Mouse (Mus musculus): ENCODE measurements around the gene Poldip3.

Poldip3 gene

DNA sequence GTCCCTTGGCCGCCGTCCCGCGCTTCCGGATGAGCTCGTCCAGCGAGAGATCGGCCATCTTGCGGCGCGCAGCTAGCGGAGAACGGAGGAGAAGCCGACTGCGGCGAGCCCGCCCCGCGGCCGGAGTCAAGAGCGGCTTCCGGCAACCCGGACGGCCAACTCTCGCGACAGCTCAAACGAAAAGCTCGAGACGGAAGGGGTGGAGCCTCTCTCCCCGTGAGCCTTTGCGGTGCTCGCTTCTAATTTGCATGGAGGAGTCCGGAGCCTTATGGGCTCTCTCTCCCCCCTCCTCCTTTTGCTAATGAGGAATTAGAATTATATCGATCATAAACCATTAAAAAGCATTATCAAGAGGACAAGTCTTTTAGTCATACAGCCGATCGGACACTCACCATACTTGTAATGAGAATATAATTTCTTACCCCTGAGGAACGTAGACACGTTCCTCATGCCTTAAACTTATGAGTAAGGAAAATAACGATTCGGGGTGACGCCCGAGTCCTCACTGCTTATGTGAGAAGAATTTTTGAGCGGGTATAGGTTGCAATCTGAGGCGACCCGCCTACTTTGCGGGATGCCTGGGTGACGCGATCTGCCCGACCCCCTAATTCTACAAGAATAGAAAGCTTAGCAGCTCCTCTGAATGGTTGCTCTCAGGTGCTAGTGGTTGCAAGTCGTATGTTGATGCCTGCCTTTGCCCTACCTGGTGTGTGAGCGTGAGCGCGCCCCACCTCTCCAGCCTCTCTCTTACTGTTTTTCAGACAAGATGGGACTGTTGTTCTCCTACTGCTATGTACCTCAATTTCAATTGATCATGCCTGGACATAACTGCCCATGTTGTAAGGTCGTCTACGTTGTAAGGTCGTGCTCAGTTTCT, at the start of gene Poldip3:
TSS of gene Poldip3 (minus strand) at position 189 of the 877 bp plus-strand sequence.
- in situ Hi-C loops (cut with MboI) = no loop called here

DNA sequence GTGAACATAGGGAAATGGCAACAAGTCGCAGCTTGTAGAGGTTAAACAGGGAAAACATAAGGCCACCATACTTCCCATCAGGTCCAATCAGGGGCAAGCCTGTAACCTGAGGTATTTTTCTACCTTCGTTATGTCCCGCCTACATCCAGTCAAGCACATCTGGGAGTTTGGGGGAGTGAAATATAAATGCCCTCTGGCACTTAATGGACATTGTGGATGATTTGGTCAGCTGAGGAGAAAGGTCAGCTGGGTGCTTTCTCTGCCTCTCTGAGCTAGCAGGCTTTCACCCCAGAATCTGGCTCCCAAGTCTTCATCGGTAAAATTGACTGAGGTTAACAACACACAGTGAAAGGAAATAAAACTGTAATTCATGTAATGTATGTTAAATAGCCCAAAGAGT, 44.2 kb upstream of the Poldip3 start:
- in situ Hi-C loops (cut with MboI) = no loop called here

DNA sequence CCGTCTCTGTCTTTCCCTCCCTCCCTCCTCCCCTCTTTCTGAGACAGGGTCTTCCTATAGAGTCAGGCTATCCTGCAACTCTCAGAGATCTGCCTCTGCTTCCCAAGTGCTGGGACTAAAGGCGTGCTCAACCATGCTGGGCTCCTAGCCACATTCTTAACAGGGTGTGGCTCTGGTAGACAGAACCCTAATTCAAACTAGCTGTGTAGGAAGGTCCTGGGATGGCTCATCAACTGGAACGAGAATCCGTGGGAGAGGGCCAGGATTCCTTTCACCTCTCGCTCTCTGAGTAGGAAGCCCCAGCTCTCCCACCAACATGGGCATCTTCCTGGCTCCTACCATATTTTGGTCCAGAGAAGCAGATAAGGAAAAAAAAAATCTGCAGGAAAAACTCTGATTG, 33.2 kb upstream of the Poldip3 start:
- in situ Hi-C loops (cut with MboI) = no loop called here

DNA sequence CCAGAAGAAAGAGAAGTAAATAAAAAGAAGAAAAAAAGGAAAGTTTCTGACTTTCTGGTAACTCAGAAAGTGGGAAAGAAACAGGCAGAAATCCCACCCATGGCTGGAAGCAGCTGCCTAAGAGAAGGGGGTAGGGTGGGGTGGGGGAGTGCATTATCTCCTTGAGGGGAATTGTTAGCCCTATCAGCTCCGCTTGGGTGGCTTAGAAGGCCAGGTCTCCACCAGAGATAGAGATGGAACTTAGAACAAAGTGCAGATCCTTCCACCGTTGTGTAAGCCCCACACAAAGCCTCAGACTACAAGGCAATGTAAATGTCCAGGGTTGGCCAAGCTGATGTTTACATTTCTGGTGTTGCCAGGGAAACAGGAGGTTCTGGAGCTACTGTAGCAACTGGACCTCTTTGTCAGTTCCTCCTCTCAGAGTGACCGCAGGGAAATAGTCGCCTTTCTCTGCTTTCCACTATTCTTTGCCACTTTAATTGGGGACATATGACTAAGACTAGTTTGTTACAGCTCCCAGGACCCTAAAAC, 32.7 kb upstream of the Poldip3 start:
- in situ Hi-C loops (cut with MboI) = no loop called here

DNA sequence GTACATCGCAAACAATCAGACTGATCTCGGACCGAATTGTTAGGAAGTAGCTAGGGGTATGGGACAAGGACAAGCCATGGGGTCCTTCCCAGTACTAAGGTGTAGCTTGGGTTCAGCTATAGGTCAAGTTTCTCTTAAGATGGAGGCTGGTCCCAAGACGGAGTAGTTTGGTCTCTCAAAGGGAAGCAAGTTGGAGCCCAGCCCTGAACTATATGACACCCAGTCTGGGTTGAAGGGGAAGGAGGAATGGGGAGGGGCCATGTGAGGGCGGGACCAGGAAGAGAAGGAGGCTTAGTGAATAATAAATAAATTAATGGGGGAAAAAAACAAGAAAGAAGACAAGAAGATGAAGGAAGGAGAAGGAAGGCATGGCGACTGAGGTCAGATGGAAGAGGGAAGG, 30.8 kb upstream of the Poldip3 start:
- in situ Hi-C loops (cut with MboI) = no loop called here

DNA sequence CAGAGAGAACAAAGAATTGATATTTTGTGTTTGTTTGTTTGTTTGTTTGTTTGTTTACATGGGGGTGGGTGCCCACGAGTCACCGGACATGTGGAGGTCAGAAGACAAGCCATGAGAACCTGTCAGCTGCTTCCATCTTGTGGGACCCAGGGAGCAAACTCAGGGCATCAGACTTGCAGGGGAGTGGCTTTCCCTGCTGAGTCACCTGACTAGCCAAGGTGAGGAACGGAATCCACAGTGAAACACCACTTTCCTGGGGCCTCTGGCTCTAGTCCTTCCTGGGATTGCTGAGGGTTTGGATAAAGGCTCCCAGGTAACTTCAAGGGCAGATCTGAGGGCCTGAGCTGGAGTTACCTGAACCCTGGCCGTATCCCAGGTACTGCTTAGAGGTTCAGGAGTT, 27.5 kb upstream of the Poldip3 start:
- in situ Hi-C loops (cut with MboI) = no loop called here

DNA sequence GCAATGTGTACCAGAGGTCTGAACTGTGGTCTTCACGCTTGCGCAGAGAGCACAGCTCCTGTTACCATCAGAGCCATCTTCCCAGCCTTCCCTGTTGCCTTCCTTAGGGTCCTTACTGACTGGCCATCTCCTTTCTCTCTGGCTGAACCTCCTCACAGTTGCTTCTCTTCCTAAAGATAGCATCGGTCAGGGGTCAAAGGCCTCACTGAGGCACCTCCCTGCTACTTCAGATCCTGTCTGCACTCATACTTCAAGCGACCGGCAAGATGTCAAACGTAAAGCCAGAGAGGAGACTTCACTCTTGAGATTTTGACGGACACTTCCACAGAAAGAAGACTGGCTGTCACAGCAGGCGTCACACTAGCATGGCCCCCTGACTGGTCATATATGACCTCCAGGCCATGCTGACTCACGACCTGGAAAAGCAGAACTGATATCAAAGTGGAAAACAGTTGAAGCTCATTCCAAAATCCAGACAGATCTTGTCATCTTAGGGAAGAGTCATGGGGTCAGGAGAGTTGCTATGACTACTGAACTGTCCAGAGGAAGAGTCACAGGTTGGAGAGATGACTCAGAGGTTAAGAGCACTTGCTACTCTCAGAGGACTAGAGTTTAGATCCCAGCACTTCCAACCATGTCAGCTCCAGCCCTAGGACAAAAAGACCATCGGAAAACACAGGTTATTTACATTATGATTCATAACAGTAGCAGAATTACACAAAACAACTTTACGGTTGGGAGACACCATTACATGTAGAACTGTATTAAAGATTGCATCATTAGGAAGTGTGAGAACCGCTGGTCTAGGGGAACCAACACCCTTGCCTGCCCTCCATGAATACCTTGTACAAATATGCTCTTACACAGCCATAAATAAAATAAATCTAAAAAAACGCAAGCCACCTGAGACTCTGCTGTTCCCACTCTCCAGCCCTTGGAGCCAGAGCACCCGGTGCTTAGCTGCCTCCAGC, 25.0 kb upstream of the Poldip3 start:
- in situ Hi-C loops (cut with MboI) = no loop called here

DNA sequence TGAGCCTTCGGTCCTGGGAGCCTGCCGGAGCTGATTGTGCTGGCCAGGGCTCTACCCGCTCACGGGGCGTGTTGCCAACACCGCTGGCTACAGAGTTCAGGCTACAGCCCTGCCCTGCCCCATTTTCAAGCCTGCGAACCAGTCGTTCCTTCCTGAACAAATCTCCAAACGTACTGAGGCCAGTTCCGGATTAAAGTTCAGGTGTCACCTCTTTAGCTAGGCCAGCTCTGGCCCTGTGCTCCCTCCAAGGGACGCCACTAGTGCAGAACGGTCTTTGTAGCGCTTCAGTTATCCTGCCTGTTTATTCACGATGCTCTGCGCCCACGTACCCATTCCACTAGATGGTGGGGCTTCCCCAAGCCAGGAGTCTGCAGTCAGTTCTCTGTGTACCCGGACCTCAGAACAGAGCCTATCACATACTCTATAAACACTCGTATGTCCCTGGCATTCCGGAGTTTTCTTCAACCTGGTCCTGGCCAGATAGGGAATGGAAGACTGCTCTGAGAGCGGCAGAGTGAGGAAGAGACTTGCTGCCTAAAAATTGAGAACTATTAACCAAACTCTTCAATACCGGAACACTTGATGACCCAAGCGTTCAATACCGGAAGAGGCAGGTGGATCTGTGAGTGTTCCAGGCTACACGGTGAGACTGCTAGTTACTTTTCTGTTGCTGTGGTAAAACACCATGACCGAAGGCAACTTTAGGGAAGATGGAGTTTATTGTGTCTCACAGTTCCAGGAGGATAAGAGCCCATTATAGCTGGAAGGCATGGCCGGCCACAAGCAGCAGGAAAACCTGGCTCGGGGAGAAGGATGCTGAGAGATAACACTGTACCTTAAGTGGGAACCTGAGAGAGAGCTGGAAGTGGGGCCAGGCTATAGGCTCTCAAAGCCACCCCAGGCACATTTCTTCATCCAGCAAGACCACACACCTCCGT, 23.6 kb upstream of the Poldip3 start, which contains the start of gene Cyb5r3:
TSS of gene Cyb5r3 (minus strand) at position 101 of the 938 bp plus-strand sequence.
- in situ Hi-C loops (cut with MboI) = no loop called here

DNA sequence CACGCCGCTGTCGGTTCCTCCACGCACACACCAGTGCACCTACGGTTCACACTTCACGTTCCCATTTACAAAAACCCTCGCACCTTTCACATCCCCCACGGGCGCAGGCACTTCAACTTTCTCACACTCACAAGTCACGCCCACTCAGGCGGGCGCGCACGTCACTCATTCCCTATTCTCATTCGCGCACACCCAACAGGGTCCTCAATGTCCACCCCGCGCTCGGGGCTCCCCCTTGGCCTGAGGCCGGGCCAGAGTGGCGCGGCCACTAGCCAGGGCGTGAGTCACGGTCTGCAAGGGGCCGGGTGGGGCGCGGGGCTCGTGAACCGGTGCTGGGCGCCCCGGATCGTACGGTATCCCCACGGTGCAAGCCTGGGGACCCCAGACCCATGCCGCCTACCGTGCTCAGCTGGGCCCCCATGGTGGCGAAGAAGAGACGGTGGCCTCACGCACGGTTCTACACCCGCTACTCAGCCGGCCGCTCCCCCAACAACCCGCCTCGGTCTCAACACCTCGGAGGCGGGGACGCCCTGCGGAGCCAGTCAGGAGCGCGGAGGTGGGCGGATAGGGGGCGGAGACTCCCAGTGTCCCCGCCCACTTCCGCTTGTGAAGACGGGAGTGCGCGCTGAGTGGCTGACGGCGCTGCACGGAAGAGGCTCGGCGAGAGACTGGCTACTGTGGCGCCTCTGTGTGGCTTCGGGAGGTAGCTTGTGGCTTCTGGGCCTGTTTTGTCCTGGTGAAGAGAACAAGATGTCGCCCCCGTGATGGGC, 22.7 kb upstream of the Poldip3 start:
- in situ Hi-C loops (cut with MboI) = no loop called here

DNA sequence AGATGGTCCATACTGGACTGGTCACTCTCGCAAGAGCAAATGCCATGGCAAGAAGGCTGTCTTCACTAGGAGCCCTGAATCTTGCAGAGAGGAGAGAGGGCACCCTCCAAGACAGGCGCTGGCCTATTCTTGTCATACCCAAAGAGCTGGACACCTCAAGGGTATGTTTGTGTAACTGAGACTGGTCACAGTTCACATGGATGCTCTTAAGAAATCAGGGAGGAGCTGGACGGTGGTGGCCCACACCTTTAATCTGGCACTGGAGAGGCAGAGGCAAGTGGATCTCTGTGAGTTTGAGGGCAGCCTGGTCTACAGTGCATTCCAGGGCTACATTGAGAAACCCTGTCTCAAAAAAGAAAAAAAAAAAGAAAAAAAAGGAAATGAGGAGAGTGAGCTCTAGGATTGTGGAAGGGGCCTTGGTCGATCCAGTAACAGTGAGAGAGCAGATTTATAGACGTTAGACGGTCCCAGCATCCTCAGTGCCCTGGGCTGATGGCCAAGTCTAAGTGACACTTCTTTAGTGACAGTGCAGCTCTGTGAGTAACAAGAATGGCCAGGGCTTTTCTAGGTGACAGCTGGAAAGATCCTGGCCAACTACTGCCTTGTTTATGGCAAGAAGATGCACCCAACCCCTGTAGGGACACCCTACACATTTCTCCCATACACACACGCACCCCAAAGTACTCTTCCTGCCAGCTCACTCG, 21.9 kb upstream of the Poldip3 start:
- in situ Hi-C loops (cut with MboI) = no loop called here

DNA sequence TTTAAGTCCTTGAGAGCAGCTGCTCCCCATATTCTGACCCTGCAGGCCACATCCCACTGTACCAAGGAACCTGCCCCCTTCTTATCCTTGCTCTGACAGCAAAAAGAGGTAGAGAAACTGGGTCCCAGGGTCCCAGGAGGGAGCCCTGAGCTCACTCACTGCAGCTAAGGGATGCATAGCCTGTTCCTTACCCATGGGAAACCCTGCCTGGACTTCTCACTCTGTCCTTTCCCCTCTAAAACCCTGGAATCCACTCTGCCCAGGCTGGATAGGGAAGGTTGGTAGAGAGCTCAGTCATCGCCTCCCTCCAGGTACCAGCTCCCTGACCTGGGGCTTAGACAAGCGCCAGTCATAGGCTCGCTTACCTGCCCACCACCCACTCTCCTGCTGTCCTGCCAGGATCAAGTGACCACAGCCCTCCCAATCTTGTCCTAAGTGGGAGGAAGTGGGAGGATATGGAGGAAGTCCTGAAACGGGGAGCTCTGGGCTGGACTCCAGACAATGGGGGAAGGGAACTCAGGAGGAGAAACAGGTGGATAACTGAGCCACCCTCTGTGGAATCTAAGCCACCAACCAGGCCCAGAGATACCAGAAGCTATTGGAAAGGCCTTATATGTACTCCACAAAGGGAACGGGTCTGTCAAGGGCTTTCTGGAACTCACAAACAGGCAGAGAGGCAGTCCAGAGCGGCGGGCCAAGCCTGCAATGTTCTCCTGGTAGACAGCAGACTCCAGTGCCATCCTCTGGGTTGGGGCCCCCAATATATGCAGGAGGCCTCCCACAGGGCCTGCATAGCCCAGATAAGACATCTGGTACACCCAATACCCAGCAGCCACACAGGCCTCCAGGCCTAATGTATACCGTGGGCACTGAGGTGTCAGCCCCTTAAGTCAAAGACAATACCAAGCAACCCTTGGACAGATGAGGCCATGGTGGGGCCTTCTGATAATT, 20.9 kb upstream of the Poldip3 start:
- in situ Hi-C loops (cut with MboI) = no loop called here

DNA sequence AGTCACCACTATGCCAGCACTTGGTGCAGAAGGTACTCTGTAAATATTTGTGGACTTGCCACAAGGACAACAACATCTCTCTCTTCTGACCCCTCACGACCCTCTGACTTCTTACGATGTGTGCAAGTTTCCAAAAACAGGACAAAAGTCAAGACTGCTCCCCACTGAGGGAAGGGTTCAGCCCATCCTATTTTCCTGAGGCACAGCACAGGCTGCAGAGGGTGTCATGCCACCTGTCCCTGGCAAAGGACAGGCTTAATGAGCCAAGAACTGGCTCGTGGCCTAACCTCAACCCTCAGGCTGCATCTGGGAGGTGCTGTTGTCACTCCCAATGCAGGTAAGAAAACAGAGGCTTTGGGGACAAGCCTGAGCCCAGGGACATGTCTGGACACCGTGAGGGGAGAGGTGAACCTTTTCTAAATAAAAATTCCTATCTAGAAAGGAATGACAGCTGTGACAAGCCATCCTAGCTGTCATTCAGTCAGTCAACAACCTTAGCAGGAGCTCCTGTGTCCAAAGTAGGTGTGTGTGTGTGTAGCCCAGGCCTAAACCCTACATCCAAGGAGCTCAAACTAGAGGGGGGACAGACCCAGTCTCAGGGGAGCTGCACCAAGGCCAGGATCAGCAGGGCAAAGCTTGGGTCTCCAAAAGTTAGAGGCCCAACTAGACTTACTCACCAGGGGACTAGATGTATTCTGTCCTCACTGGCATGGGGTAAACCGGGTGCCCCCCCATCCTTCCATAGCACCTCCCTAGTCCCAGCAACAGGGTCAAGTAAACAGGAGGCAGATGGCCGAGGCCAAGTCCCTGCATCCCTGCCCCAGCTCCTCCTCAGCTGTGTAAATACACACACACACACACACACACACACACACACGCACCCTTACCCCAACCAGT, 19.9 kb upstream of the Poldip3 start:
- in situ Hi-C loops (cut with MboI) = no loop called here

DNA sequence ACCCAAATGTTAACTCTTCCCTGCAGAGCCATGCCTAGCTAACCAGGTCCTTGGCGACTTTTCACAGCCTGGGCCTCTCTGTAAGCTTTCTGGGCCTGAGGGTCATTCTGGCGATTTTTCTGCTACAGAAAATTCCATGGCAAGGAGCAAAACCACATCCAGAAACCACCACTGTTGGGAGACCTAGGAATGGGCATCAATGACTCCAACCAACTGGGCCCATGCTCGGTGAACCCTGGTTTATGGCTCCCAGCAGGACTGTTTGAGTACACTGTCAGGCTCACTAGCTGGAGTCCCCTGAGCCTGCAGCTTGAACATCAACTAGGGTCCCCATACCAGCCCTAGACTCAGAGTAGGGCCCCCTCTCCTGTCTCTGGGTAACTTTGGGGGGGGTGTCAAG, 19.1 kb upstream of the Poldip3 start:
- in situ Hi-C loops (cut with MboI) = no loop called here

DNA sequence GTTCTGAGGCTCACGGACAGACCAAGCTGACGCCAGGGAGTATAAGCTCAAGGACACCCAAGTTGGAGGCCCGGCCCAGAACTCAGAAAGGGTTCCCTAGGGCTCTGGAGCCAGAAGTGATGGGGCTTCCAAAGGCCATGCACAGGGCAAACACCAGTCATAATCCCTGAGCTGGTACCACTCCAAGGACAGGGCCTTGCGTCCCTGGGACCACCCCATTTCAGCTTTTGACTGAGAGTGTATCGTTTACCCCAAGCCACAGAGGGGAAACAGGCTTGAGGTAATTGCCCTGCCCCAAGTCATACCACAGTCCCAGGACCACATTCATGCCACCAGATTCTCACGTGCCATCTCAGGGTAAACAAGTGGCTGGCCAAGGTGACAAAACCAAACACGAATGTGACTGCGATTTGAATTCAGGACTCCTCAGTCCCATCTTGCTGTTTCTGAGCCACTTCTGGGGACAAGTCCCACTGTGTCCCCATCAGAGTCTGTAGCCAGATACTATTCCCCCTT, 18.4 kb upstream of the Poldip3 start:
- in situ Hi-C loops (cut with MboI) = no loop called here

DNA sequence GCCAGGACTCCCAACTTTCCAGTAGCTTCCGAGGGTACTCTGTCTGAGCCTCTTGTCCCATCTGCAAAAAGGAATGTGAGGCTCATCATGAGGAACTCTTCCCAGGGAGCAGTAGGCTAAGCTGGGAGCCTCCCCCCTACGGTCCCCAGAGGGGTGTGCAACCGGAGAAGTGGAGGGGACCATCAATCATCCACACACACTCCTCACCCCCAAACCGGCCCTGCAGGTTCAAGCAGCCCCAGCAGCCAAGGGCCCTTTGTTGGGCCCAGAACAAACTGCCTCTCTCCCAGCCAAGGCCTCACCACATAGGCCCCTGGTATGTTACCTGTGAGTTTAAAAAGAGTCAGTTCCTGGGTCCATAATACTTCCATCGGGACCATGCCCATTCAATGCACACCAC, 17.9 kb upstream of the Poldip3 start:
- in situ Hi-C loops (cut with MboI) = no loop called here

DNA sequence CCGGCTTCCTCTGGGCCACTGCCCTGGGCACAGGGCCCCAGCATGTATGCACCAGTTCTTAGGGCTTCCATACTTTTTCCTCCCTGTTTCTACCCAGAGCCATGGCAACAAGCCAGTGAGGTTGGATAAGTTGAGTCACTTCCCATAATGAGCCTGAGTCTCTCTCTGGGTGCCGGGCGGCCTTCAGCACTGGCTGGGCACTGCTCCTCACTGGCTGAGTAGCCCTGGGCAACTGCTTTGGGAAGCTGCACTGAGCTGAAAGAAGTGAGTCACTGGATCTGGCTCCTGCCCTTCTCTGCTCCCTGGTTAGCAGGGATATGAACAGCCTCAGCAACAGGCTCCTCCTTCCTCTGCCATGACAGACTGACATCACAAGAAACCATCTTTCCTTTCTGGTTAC, 17.5 kb upstream of the Poldip3 start:
- in situ Hi-C loops (cut with MboI) = no loop called here

DNA sequence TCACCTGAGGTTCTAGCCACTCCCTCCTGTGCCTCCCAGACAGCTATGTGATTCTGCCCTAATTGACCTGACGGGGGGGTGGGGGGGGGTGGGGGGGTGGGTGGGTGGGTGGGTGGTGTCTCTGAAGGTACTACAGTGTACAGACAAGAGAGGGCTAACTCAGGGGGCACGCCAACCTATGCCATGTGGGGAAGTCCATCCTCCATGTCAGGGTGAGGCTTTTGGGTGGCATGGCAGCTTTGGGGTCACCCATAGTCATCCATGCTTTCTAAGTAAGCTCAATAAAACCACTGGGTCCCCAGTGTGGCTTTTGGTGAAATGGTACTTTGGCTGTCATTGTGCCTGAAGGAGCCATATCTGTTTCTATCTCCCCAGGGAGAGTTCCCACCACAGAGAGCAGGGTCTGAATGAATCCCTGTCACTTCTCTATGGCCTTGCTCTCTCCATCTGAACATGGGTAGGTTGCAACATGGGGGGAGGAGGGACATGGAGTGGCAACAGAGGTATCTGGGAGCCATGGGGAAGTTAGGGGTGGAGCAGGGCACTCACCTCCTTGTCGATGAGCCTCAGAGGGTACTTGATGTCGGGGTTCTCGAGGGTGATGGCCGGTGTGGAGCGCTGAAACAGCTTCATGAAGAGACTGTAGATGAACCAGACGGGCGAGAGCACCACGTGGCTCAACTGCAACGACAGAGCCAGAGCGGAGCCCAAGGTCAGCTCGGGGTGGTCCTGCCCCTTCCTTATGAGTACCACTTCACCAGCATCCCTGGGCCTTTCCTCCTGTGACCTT, 16.5 kb upstream of the Poldip3 start:
- in situ Hi-C loops (cut with MboI) = no loop called here
